Mouse (Mus musculus) brown adipose tissue, adult 24 weeks (tissue): ENCODE data around the gene Cdkn1b. TPM values are rescaled to one million over a fixed set of nuclear protein-coding genes. Genes with fewer than 3 reads are reported as not detected.
A peak's percentile ranks its signal among the peaks of the same experiment; 100 is the strongest.

ENCODE experiments used
- H3K27ac ChIP-seq: fragments of 200-500 bp; replicated peaks from 2 replicates; pipeline ENCODE4 v1.5.1; 2012; ENCODE audit warnings: low read depth, mild to moderate bottlenecking, low read length
- H3K4me1 ChIP-seq: fragments of 200-500 bp; 2 replicates; pipeline ENCODE4 v1.6.1; 2012; ENCODE audit warnings: low read length, mixed read lengths; ENCODE audit not compliant: control insufficient read depth, insufficient read depth, insufficient read length
- H3K4me3 ChIP-seq: fragments of 200-500 bp; 2 replicates; pipeline ENCODE4 v1.5.1; 2012; ENCODE audit warnings: low read depth, mild to moderate bottlenecking, low read length, moderate library complexity; ENCODE audit not compliant: insufficient read depth
- polyA plus RNA-seq: library from polyadenylated mRNA; stranded (reverse); fragments of >200 nt; gene quantifications from 2 replicates; pipeline ENCODE4 v1.2.4, GENCODE M21; 2012; ENCODE audit not compliant: missing spikeins, insufficient read depth, insufficient read length

The Cdkn1b gene
- polyA plus RNA-seq, 1 experiment = 20.7 TPM

GRCm38 (mm10) chr6:134921014-134921694, 953 bp downstream of the Cdkn1b start:
- Histone ChIP-seq H3K4me1 (no peaks in the 10 kb centered on the region; the same call in 1 of the 2 replicates), H3K4me3 (peak overlapping the region; percentile 88)

DNA sequence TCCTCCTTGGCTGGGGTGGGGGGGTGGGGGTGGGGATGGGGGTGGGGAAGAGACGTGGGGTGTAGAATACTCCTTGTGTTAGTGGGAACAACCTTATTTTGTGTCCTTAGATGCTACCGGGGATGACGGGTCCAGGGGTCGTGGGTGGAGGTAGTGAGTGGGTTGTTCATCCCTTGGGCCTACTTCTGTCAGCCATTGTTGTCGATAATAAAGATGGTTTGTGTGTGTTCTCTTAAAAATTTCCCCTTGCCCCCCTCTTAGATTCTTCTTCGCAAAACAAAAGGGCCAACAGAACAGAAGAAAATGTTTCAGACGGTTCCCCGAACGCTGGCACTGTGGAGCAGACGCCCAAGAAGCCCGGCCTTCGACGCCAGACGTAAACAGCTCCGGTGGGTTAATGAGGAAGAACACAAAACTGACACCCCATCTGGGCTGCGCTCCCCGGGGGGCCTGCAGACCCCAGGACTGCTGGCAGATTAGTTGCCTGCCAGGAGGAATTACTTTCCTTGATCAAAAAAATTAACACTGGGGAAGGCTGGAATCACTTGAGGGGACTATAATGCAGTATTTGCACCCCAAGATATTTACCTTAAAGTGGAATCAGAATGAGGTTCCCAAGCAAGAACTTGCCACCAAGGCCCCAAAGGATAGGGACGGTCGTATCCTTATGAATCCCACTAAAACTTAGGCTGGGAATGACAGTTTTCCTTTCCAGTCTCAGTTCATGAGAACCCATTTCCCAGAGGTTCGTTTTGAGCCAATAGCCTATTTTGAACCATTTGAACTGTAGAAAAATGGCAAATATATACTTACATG, 1.7 kb downstream of the Cdkn1b start:
- peak overlapping the region; percentile 88 for H3K4me3 ChIP-seq
- peak overlapping the region; percentile 25 for H3K27ac ChIP-seq
- H3K4me1 ChIP-seq = no peaks in the 10 kb centered on the region; the same call in 1 of the 2 replicates

More at GRCm38 (mm10) chr6:134921014-134921694, 953 bp downstream of the Cdkn1b start:
- peak overlapping the region; percentile 98 for H3K27ac ChIP-seq

GRCm38 (mm10) chr6:134922511-134923195, 2.5 kb downstream of the Cdkn1b start:
- H3K4me1 ChIP-seq = no peaks in the 10 kb centered on the region; the same call in 1 of the 2 replicates
- H3K27ac ChIP-seq = no peak overlapping the region
- peak overlapping the region; percentile 88 for H3K4me3 ChIP-seq

- no peak overlapping the region for H3K4me3 ChIP-seq
- no peak overlapping the region for H3K27ac ChIP-seq
- no peaks in the 10 kb centered on the region; the same call in 1 of the 2 replicates for H3K4me1 ChIP-seq
Observed at GRCm38 (mm10) chr6:134923670-134924069, 3.5 kb downstream of the Cdkn1b start.

GRCm38 (mm10) chr6:134924262-134924661, 4.1 kb downstream of the Cdkn1b start:
- Histone ChIP-seq H3K4me1 (no peaks in the 10 kb centered on the region; the same call in 1 of the 2 replicates), H3K27ac (no peak overlapping the region), H3K4me3 (no peak overlapping the region)

GRCm38 (mm10) chr6:134925673-134926337, 5.6 kb downstream of the Cdkn1b start:
- no peaks in the 10 kb centered on the region; the same call in 1 of the 2 replicates for H3K4me1 ChIP-seq
- H3K4me3 ChIP-seq = no peak overlapping the region
- no peak overlapping the region for H3K27ac ChIP-seq

- peak overlapping the region; percentile 75; the same call in 1 of the 2 replicates for H3K27ac ChIP-seq
- H3K4me3 ChIP-seq = peak overlapping the region; percentile 92
Observed at GRCm38 (mm10) chr6:134926338-134926705, 6.1 kb downstream of the Cdkn1b start.

GRCm38 (mm10) chr6:134926803-134927594, 6.8 kb downstream of the Cdkn1b start:
- H3K4me3 ChIP-seq = peak overlapping the region; percentile 92
- no peaks in the 10 kb centered on the region; the same call in 1 of the 2 replicates for H3K4me1 ChIP-seq
- H3K27ac ChIP-seq = peak overlapping the region; percentile 75

More at GRCm38 (mm10) chr6:134926338-134926705, 6.1 kb downstream of the Cdkn1b start:
- H3K4me1 ChIP-seq = no peaks in the 10 kb centered on the region; the same call in 1 of the 2 replicates

- H3K27ac ChIP-seq = peak overlapping the region; percentile 75
Observed at GRCm38 (mm10) chr6:134927595-134928095, 7.4 kb downstream of the Cdkn1b start.

DNA sequence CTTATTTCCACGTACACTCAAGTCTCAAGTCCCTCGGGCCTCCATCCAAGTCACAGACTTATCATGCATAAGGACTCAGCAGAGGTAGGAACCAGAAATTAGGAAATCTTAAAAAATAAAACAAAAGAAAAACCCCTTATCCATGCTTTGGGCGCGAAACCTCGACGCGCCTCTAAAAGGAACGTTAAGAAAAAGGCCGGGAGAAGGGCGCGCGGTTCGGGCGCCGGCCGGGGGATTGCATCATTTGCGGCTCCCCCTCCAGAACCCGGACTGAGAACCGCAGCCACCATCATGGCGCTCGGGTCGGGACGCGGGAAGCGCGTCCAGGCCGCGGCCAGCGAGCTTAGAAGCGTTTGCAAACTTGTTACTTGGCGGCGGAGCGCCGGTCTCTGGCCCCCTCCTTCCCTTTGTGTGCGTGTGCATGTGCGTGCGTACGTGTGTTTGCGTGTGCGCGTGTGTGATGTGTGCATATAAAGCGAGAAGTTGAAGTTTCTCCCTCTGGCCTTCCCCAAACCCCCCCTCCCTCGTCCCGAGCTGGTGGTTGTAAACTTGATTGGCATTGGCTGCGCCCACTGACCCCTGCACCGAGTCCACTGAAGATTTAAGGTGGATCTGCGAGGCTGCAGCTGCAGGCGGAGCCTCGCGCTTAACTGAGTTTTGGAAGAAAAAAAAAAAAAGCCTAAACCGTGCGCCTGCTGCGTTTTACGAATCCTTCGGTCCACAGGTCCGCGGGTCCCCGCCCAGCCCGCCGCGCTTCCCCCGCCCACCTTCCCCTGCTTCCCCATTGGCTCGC, 8.1 kb downstream of the Cdkn1b start:
- peak overlapping the region; percentile 75 for H3K27ac ChIP-seq

More at GRCm38 (mm10) chr6:134927595-134928095, 7.4 kb downstream of the Cdkn1b start:
- H3K4me1 ChIP-seq = no peaks in the 10 kb centered on the region
- H3K4me3 ChIP-seq = peak overlapping the region; percentile 92

DNA sequence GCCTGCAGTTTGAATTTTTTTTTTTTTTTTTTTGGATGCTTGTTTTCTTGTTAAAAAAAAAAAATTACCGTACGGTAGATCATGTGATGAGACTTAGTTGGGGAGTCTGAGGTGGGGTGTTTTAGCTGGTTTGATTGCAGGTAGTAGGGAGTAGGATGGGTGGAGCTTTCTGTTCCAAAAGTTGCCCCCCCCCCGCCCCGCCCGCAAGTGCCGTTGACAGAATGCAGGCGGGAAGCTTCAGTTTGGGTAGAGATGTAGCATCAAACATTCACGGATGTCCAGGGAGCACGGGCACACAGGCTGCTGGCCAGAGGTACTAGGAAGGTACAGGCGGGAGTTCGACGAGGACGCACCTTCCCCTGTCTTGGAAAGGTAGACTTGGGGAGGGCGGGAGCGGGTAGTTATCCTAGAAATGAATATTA, 8.7 kb downstream of the Cdkn1b start:
- H3K27ac ChIP-seq = 0 out of 2 replicates have a peak overlapping the region, but pooled peaks have one; percentile 21
- peak overlapping the region; percentile 63 for H3K4me3 ChIP-seq
- no peaks in the 10 kb centered on the region for H3K4me1 ChIP-seq

More for the DNA sequence above, 8.1 kb downstream of the Cdkn1b start:
- Histone ChIP-seq H3K4me1 (no peaks in the 10 kb centered on the region), H3K4me3 (peak overlapping the region; percentile 92)

DNA sequence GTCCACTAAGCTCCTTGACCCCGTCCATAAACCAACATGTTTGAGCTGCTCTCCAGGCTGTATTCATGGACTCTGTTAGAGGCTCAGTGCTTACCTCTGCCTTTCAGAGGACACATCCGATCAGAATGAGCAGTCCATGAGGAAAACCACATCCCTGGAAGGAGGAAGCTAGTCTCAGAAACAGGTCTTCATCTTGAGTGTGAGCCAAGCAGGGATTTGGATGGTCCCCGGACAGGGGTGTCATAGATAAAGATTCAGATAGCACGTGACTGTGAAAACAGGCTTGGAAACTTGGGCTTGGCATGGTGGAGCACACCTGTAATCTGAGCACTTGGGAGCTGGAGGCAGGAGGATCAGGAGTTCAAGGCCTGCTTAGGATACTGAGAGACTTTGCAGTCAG, 9.7 kb downstream of the Cdkn1b start:
- no peak overlapping the region for H3K4me3 ChIP-seq
- no peaks in the 10 kb centered on the region for H3K4me1 ChIP-seq
- H3K27ac ChIP-seq = no peak overlapping the region

- Histone ChIP-seq H3K4me1 (no peaks in the 10 kb centered on the region), H3K27ac (no peak overlapping the region), H3K4me3 (no peak overlapping the region)
Observed at GRCm38 (mm10) chr6:134930383-134930782, 10.2 kb downstream of the Cdkn1b start.
